Mouse (Mus musculus) kidney, postnatal 14 days (tissue): ENCODE results near the gene Adamtsl2.

Experiments used
- DNase-seq: peaks from one replicate; pipeline ENCODE4 v3.0.0; 2022; ENCODE audit warnings: mixed read lengths

The Adamtsl2 gene

DNA sequence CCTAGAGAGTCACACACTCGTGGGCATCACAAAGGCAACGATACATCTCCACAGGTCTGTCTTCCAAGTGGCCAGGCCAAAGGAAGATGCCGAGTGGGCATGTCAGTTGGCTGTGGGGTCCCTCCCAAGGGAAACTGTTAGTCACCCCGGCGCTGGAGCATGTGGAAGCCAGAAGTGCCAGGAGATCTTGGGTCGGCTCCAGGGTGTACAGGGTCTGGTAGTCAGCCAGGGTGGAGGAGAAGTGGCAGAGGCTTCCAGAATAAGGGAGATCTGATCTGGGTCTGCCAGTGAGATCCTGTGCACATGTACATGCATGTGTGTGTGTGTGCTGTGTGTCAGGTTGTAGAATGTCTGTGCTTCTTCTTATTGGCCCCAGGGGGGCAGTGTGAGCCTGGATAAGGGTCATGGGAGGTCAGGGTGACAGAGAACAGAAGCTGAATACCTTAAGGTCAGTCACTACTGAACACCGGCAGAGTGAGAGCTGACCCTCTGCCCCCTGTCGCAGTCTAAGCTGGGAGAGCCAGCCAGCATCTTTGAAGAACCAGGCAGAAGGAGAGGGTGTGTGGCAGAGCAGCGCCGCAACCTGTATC lies 1.4 kb upstream of the Adamtsl2 start:
- peak; percentile 26 for DNase-seq

DNA sequence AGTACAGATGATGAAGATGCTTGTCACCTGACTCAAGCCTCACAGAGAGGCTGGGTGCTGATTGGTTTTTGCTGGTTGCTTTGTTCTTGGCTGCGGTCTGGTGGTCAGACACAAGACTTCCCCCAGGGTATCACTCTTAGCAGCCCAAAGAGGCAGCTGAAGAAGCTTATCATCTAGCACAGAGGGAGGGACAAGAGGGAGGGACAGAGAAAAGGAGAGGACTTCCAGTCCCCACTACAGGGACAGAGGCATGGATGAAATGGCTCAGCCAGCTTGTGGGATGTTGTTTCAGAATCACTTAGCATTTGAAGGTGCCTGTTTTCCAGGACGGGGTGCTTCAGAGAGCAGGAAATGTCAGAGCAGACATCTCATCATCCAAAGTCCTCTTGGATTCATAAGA lies 867 bp upstream of the Adamtsl2 start:
- no peak for DNase-seq

DNA sequence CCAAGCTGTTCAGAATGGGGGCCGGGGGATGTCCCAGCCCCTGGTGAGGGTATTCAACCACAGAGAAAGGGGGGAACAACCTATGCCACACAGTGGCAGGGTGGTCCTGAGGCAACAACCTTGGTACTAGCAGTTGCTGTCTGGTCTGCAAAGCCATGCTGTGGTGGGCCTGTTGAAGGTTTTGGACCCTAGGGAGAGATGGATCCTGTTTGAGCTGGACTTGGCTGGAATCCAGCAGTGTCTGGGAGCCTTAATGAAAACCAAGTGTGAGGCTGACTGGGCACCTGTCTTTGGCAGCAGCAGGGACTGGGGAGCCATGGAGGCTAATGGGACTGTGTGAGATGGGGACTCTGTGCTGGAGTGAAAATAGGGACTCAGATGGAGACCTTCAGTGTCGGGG lies 470 bp downstream of the Adamtsl2 start:
- DNase-seq = peak; percentile 75

DNA sequence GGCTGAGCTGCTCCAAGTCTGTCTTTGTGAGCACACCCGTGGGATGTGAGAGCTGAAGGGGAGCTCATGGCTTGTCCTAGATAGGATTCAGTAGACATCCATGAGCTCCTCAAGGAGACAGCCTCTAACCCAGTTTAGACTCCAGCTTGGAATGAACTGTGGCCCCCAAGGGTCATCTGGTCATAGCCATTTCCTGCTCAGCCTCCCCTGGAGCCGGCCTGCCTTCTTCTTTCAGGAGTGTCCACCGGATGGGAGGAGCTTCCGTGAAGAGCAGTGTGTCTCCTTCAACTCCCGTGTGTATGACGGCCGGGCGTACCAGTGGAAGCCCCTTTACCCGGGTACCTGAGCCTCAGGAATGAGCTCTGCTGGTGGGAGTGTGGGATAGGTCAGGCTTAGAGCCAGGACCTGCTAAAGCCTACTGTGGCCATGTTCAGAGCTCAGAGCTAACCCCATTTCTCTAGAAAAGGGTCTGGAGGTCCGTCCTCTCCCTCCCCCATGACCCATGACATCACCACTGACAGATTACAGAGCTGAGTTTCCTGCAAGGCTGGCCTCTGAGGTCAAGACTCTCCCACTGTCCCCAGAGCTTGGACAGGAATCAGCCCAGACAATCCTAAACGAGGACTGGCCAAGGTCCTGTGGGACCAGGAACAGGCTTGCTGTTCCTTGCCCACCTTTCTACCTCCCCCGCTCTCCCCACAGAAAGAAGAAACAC lies 4.7 kb downstream of the Adamtsl2 start:
- DNase-seq = peak; percentile 74

DNA sequence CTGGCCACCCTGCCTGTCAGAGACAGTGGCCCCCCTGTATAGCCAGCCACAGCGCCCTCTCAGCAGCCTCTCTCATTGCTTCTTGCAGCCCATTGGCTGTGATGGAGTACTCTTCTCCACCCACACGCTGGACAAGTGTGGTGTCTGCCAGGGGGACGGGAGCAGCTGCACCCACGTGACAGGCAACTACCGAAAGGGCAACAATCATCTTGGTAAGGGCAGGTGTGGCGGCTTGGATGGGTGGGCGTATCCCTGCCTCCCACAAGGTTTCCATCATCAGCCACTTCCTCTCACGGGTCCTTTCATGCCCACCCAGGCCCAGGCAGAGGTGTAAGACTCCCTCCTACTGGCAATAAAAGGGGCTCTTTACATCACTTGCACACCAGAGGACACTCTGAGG lies 5.8 kb downstream of the Adamtsl2 start:
- DNase-seq = no peak

DNA sequence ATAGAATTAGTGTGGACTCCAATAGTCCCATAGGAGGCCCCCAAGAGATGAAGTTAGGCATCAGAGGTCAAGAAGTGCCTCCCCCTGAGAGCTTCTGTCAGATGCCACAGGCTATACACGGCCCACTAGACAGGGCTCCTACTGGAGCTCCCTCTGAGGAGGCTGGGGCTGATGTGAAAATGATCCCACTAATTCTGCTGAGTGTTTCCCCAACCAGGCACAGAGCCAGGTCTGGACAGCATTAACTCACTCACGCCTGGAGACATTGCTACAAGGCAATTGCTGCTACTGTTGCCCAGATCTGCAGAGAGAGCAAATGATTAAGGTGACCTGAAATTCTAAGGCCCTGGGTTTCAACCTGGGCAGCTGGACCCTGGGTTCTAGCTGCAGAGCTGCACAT lies 6.6 kb downstream of the Adamtsl2 start:
- peak; percentile 24 for DNase-seq

DNA sequence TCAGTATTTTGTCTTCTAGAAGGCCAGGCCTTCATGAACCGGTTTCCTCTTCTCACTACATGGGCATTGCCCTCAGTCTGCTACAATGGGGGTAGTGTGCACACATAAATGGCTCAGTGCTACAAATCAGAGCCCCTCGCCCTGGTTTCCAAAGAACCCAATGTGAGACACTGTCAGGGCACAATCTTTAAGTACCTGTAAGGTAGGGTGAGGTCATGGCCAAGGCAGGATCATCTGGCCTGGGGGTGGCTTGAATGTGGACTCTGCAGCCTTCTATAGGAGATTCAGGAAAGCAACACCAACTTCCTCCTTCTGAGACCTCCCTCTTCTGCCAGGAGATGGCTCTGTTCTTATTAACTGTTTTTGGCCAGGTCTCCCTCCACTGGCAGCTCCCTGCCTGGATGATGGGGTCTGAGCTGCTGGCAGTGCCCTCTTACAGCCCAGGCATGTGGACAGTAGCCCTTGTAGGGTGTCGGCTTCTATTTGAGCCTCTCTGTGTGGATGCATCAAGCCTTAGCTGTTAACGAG lies 7.4 kb downstream of the Adamtsl2 start:
- no peak for DNase-seq

DNA sequence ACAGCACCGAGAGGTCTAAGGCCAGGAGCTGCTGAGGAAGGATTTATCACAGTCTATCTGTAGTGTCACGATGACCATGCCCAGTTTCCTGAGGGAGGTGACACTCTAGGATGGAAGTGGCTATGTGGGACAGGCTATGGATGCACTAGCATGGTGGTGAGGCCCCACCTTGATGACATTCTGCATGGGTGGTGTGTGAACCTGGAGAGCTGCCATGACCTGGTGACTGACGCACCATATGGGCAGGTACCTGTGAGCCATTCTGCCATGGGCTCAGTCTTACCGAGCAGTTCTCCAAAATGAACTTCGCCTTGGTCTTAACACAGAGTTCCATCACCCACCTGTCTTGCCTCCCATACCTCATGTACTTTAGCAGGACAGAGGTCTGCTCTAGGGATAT lies 8.4 kb downstream of the Adamtsl2 start:
- DNase-seq = no peak

GRCm38 (mm10) chr2:27088071-27088644 lies 9.0 kb downstream of the Adamtsl2 start:
- DNase-seq = peak; percentile 87

DNA sequence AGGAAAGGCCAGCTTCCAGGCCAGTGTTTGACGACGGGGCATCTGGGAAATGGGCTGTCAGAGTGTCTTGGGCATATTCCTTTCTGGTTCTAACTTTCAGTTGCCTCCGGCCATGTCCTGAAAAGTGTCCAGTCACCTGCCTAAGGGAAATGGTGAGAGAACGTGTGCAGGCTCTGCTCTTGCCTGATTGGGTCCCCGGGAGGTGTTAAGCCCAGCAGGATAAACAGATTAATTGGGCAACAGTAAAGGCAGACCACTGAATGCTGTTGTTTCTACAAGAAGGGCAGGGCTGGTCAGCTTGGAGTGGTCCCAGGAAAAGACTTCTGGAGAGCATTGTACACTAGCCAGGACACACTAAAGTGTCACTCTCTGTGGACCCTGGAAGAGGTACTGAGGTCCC lies 9.5 kb downstream of the Adamtsl2 start:
- no peak for DNase-seq

GRCm38 (mm10) chr2:27089238-27089637 lies 10.1 kb downstream of the Adamtsl2 start:
- DNase-seq = peak; percentile 27

DNA sequence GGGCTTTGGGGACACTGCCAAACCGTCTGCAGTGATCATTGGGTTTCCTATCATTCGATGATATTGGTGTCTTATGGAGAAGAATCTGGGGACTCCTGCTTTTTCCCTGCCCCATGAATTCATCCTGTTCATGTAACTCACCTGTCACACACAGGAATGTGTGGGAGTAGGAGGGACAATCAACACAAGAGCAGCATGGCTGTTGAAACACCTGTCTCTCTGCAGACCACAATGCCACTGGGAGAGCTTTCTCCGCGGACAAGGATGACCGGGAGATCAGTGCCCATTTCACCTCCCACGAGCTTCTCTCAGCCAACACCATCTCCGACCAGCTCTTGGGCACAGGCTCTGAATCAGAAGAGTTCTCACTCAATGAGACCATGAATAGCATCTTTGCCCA lies 16.0 kb downstream of the Adamtsl2 start:
- DNase-seq = no peak

DNA sequence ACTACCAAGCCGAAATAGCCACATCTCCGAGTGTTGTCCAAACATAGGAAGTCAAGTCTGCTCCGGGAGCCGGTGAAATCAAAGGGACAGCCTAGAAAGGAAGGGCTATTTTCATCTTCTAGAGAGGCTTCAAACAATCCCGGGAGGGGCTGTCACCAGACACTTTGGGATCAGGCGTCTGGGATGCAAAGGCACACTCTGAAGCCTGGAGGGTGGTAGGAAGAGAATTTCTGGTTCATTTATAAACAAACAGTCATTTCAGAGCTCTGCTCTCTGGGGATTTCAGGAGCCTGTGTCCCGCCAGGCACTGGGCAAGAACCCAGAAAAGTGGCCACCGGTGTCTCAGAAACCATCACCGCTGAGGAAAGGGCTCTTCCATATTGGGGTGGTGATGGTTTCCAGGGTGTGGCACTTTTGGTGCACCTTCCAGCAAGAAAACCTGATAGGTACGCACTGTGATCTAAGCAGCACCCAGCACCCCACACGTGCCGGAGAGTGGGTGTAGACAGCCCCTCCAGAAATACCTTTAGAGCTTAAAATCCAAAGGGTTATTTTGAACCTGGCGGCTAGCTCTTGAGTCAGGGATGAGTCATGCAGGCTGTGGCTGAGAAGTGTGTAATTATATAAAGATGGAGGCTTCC lies 17.3 kb downstream of the Adamtsl2 start:
- peak; percentile 45 for DNase-seq

DNA sequence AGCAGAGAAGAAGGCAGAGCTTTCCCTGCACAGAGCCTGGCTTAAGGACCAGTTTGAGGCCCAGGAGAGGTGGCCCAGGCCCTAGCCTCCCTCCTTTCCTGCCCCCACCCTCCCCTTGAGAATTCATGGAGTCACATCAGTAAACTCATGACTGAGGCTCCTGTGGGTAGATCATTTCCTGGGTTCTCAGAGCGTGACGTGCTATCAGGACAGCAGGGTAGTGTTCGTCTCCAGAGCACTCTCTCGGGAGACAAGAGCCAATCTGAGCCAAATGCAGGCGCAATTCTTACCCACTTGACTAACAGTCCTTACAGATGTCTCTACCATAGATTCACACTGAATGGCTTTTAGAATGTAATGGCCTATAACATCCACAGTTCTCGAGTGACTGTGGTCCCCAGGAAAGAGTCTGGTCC lies 18.1 kb downstream of the Adamtsl2 start:
- DNase-seq = no peak

DNA sequence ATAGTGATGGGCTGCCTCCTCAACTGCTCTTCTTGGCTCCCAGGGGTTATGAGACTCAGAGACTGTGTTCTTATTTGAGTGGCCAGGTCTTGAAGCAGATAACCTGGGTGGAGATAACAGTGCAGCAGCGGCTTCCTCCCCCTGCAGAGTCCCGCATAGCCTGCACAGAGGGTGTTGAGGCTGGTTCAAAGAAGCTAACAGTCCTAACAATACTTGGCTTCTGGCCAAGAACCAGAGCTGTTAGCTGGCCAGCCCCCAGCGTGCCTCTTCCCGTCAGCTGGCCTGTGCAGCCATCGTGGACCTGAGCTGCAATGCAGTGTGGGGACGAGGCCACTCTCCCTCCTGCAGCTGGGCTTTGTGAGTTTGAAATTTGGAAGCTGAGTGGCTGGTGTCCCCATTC lies 18.6 kb downstream of the Adamtsl2 start:
- DNase-seq = peak; percentile 79

DNA sequence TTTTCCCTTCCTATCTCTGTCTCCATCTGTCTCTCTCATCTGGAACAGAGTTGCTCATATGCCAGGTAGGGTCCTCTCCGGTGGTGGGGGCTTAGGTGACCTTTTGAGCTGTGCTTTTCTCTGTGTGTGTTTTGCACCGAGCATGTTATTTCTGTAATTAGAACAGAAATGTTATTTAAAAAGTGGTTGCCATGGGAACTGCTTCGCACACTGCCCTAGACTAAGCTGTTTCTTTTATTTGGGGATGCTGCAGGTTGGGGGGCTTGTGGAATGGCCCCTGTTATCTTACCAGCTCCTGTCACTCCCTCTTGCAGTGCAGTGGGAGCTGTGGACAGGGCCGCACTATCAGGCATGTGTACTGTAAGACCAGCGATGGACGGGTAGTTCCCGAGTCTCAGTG lies 24.4 kb downstream of the Adamtsl2 start:
- DNase-seq = no peak

- DNase-seq = no peak
Measured at GRCm38 (mm10) chr2:27106816-27107215, 27.6 kb downstream of the Adamtsl2 start.

GRCm38 (mm10) chr2:27108144-27108543 lies 29.0 kb downstream of the Adamtsl2 start:
- DNase-seq = no peak

DNA sequence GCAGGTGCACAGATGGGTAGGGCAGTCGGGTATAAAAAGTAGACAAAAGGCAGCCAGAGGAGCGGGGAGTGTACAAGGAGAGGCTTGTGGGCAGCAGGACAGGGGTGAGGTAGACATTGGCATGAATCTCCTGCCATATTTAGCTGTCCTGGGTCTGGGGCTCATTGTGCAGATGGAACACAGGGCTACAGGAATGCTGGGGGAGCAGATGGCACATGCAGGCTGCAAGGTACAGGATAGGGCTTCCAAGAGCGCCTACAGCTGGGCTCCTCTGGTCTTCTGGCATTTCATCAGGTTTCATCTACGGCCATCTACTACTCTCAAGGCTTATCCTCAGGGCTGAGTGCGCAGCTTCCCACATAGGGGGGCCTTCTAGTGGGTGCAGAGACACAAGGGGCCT lies 29.9 kb downstream of the Adamtsl2 start:
- no peak for DNase-seq

DNA sequence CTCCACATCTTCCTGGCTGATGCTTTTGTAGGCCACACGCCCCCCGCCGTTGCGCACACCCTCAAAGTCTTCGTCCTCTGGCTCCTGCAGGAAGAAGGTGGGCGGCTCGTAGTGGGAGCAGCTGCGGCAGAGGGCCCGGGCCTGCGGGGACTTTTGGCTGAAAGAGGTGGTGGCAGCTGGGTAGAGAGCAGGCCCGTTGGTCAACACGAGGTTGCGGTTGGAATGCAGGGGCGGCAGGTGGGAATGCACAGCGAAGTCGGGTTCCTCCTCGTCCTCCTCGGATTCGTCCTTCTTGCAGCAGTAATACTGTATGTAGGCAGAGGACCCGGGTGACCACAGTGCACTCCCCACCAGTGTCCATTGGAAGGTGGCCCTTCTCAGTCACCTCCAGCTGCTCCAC lies 33.4 kb downstream of the Adamtsl2 start:
- no peak for DNase-seq

DNA sequence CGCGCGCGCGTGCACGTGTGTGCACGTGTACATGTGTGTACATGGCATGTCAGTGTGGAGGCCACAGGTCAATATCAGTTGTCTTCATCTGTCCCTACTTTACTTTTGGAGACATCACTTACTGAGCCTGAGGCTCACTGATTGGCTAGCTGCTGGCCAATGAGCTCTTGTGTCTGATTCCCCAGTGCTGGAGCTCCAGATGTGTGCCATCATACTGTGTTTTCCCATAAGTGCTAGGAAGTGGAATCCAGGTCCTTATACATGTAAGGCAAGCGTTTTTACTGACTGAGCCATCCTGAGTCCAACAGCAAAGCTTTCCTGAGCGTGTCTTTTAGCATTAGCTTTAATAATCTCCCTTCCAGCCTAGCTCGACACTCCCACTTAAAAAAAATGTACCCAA lies 35.0 kb downstream of the Adamtsl2 start:
- no peak for DNase-seq

- DNase-seq = no peak
Measured at GRCm38 (mm10) chr2:27118452-27118851, 39.3 kb downstream of the Adamtsl2 start.

DNA sequence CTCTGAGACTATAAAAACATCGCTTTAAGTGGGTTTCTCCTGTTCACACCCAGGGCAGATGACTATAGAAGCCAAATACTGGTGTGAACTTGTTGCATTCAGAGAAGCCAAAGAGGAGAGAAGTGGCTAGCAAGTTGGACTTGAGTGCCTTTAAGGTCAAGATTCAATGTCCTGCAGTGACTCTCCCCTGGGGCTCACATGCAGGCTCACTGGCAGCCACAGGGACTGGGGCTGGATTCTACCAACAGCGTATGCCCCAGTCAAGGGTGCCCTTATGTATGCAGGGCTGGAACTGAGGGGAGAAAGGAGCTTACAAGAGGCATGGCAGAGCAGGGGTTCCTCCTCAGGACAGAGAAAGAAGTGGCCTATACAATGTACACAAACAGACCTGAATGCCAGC lies 40.6 kb downstream of the Adamtsl2 start:
- DNase-seq = no peak

DNA sequence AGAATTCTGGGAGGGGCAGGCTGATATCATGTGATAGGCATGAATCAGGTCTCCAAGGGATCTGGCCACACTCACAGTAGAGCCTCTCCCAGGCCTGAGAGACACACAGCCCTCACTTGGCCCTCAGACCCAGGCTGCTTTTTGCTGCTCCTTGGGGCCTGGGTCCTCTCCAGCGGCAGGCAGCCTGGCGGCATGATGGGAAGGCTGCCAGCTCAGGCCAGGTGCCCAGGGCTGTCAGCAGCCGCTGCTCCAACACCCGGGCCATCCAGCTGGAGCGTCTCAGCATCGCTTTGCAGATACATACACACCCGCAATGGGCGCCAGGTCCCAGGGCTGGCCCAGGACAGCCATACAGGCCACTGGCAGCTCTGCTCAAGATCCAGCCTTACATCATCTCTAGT lies 41.1 kb downstream of the Adamtsl2 start:
- peak; percentile 16 for DNase-seq
